Mouse (Mus musculus) heart, embryonic 11.5 days (tissue): ENCODE results near the gene Ptger4. TPM values are rescaled to one million over a fixed set of nuclear protein-coding genes. Genes with fewer than 3 reads are reported as not detected.

Source experiments
- ATAC-seq: fragments of 200-750 bp; cut with Nextera tagmentation; replicated peaks from 2 replicates; pipeline ENCODE4 v1.8.0; 2017; ENCODE audit warnings: moderate library complexity; ENCODE audit not compliant: insufficient number of reproducible peaks, low FRiP score, low TSS enrichment
- H3K27ac ChIP-seq: fragments of 300-500 bp; sonication (generic); 2 replicates; pipeline ENCODE4 v1.5.1; 2014; ENCODE audit warnings: mild to moderate bottlenecking, low read depth, low read length
- H3K27me3 ChIP-seq: fragments of 300-500 bp; sonication (generic); 2 replicates; pipeline ENCODE4 v1.6.1; 2014; ENCODE audit warnings: mild to moderate bottlenecking, low read length, mixed read lengths; ENCODE audit not compliant: control insufficient read depth, insufficient read depth
- H3K36me3 ChIP-seq: fragments of 300-500 bp; sonication (generic); 2 replicates; pipeline ENCODE4 v1.6.1; 2014; ENCODE audit warnings: mild to moderate bottlenecking, low read length, moderate library complexity, mixed read lengths; ENCODE audit not compliant: control insufficient read depth, insufficient read depth
- H3K4me1 ChIP-seq: fragments of 300-500 bp; sonication (generic); 2 replicates; pipeline ENCODE4 v1.6.1; 2014; ENCODE audit warnings: low read length; ENCODE audit not compliant: control insufficient read depth, insufficient read depth
- H3K4me2 ChIP-seq: fragments of 300-500 bp; sonication (generic); 2 replicates; pipeline ENCODE4 v1.6.1; 2014; ENCODE audit warnings: mild to moderate bottlenecking, moderate library complexity
- H3K4me3 ChIP-seq: fragments of 300-500 bp; sonication (generic); 2 replicates; pipeline ENCODE4 v1.5.1; 2014; ENCODE audit warnings: low read depth, low read length
- H3K9ac ChIP-seq: fragments of 300-500 bp; sonication (generic); 2 replicates; pipeline ENCODE4 v1.6.1; 2014; ENCODE audit warnings: mild to moderate bottlenecking, low read depth, low read length, moderate library complexity
- H3K9me3 ChIP-seq: fragments of 300-500 bp; sonication (generic); replicated peaks from 2 replicates; pipeline ENCODE4 v1.6.1; 2016; ENCODE audit warnings: low read length; ENCODE audit not compliant: control insufficient read depth
- WGBS: fragments of 180-500 bp; shearing (Covaris S2); extraction: QIAGEN DNeasy Blood & Tissue Kit; methylation state at CpG from one replicate; pipeline ENCODE4 v1.1.7; 2014; ENCODE audit not compliant: insufficient replicate concordance; 5-methylcytosine and 5-hydroxymethylcytosine counted together
- polyA plus RNA-seq: library from polyadenylated mRNA; unstranded; fragments of >200 nt; fragmentation: Nextera tagmentation; extraction: Ambion mirVana; gene quantifications from 2 replicates; pipeline ENCODE4 v1.2.1, GENCODE M21; 2014

Ptger4 gene
- polyA plus RNA-seq, 1 experiment from 2014 or later: 1.6 TPM

DNA sequence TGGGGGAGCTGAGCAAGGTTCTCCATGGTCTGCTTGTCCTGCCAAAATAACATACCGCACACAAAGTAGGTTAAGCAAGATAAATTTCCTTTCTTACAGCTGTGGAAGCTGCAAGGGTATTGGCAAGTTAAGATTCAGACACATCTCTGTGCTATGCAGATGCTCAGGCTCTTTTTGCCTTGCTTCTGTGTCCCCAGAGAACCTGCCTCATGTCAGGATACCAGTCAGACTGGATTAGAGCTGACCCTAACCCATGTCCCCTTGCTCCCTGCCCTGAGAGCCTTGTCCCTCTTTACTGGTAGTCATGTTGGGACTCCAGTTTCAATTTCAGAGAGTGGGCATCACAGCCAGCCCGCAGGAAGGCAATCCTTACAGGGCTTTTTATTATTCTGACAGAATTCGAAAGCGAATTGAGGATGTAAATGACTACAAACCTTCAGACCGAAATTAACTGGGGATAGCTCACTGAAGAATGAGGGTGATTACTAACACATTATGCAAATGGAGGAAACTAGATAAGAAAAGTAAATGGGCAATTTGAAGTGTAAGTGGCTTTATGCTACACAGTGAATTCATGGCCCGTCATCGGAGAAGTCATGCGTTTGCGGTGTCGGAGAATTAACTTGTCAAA, 19.0 kb upstream of the Ptger4 start:
- Histone ChIP-seq H3K27ac (no peak overlapping the region), H3K4me1 (no peaks in the 10 kb centered on the region), H3K9me3 (no peaks in the 10 kb centered on the region), H3K27me3 (no peaks in the 10 kb centered on the region), H3K4me3 (no peak overlapping the region), H3K4me2 (no peak overlapping the region), H3K36me3 (no peaks in the 10 kb centered on the region), H3K9ac (no peak overlapping the region)
- ATAC-seq: no peak
- 83% methylated on average over 10 of the region's 10 CpGs for WGBS

DNA sequence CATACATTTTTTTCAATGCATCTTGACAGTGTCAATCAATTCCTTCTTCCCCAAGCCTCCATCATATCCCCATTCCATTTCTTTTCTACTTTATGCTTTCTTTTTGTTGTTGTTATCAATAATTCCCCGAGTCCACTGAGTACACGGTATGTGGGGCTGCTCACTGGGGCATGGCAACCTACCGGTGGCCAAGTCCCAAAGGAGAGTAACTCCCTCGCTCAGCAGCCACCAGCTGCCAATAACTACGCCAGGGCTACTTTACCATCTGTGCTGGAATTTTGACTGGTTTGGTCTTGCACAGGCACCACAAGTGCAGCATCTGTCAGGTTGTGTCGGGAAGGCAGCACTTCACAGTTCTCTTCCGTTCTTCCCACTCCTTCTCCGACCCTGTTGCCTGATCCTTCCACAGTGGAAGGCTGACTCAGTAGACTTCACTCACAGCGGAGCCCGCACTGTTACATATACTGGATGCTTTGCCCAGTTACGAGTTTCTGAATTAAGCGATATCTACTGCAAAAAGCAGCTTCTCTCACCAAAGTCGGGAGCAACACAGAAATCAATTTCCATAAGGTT, 18.2 kb upstream of the Ptger4 start:
- Histone ChIP-seq H3K4me1 (no peaks in the 10 kb centered on the region), H3K36me3 (no peaks in the 10 kb centered on the region), H3K9me3 (no peaks in the 10 kb centered on the region), H3K27me3 (no peaks in the 10 kb centered on the region), H3K4me2 (no peak overlapping the region), H3K9ac (no peak overlapping the region), H3K4me3 (no peak overlapping the region), H3K27ac (no peak overlapping the region)
- ATAC-seq: no peak
- 79% methylated on average over 13 of the region's 13 CpGs for whole genome bisulfite sequencing

DNA sequence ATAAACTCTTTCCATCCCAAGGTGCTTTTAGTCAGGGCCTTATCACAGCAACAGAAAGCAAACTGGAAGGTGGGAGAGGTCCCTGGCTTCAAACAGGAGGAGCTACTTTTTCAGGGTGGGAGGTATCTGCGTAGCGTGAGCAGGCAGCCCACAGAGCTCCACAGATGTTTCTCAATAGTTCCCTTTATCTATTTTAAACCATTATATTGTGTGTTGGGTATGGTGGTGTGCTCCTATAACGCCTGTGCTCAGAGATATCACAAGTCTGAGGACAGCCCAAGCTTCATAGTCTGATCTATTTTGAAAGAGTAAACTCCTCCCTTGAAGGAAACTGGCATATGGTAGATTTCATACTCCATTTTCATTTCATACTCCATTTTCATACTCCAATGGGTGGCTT, 17.0 kb upstream of the Ptger4 start:
- ATAC-seq: no peak
- H3K4me1 ChIP-seq: no peaks in the 10 kb centered on the region
- H3K36me3 ChIP-seq: no peaks in the 10 kb centered on the region
- no peak overlapping the region for H3K4me3 ChIP-seq
- no peak overlapping the region for H3K27ac ChIP-seq
- no peaks in the 10 kb centered on the region for H3K27me3 ChIP-seq
- no peak overlapping the region for H3K9ac ChIP-seq
- 73% methylated on average over 3 of the region's 3 CpGs for WGBS
- H3K9me3 ChIP-seq: no peaks in the 10 kb centered on the region
- H3K4me2 ChIP-seq: no peak overlapping the region

DNA sequence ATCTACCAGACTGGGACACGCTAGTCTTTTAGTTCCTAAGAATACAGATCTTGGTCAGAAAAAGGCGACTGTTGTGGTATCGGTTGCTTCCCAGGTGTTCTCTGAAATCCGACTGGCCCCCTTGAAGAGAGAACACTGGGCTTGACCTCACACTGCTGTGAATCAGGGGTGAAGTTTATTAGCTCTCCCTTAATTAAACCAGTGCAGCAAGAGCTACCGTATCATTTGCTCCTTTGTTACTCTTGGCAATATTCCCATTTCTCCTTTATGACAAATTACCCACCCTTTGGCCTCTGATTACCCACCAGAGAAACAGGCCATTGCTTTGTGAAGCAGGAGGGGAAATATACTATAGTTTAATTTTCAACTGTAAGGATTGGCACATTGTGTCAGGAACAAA, 16.2 kb upstream of the Ptger4 start:
- 64% methylated on average over 5 of the region's 5 CpGs for WGBS
- no peak overlapping the region for H3K4me2 ChIP-seq
- H3K27me3 ChIP-seq: no peaks in the 10 kb centered on the region
- no peaks in the 10 kb centered on the region for H3K36me3 ChIP-seq
- no peak overlapping the region for H3K9ac ChIP-seq
- H3K27ac ChIP-seq: no peak overlapping the region
- no peak for ATAC-seq
- H3K4me3 ChIP-seq: no peak overlapping the region
- H3K9me3 ChIP-seq: no peaks in the 10 kb centered on the region
- no peaks in the 10 kb centered on the region for H3K4me1 ChIP-seq

DNA sequence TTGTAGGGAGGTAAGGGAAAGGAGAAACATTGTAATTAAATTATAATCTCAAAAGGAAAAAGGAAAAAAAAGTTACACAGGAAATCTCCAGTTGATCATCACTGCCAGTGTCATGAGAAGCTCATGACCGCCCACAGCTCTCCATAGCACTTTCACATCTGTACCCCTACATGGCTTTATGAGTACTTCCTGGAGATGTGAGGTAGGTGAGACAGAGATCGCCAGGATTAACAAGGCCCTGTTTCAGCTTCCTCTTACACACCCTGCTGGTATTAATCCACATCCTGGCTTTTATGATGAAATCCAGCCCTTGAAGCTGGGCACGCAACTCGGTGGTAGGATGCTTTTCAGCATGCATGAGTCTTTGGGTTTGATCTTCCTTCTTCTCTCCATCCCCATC, 6.2 kb upstream of the Ptger4 start:
- H3K27ac ChIP-seq: no peak overlapping the region
- no peaks in the 10 kb centered on the region for H3K9me3 ChIP-seq
- H3K4me1 ChIP-seq: no peaks in the 10 kb centered on the region
- 83% methylated on average over 4 of the region's 4 CpGs for WGBS
- ATAC-seq: no peak
- H3K36me3 ChIP-seq: no peaks in the 10 kb centered on the region
- no peak overlapping the region for H3K4me2 ChIP-seq
- H3K9ac ChIP-seq: no peak overlapping the region
- no peak overlapping the region for H3K4me3 ChIP-seq
- H3K27me3 ChIP-seq: peaks cover 5% of the 10 kb centered on the region

DNA sequence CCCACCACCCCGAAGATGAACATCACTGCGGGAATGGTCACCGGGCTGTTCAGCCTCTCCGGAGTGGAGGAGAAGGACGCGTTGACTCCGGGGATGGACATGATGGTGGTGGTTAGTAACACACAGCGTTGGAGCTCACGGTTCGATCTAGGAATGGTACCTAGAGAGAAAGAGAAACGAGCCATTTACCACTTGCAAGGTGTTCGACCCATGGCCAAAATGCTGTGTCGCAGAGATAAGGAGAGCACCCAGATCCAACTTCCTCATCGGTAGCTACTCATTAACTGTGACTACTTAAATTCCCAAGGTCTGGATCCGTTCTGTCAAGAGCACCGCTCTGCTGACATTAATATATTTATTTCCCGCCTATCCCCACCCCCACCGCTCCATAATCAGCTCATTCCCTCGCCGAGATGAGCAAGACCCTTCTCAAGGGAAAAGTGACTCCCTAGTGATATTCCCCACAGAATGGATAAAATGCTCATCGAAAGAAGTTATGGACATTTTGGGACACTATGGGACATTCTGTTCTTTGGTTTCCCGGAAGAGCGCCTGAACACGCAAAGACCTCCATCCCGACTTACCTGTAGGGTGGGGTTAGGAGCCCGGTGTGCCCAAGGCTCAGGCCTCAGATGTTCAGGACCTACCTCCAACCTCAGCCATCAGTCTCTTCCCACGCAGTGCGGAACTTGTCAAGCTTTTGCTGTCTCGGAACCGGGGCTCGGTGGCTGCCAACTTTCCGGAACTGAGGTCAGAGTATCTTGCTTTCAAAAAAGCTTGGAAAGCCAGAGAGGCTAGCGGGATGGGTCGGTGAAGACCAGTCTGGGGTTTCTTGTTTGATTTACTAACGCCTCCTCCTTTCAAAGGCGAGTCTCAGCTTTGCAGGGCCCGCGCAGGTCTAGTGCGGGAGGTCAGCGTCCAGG, 690 bp downstream of the Ptger4 start:
- Histone ChIP-seq H3K9me3 (no peaks in the 10 kb centered on the region), H3K4me3 (peak overlapping the region; percentile 58), H3K4me2 (peak overlapping the region; percentile 99), H3K9ac (no peak overlapping the region), H3K4me1 (peaks cover 8% of the 10 kb centered on the region; the same call in 1 of the 2 replicates), H3K27ac (no peak overlapping the region), H3K36me3 (no peaks in the 10 kb centered on the region), H3K27me3 (peaks cover 35% of the 10 kb centered on the region)
- ATAC-seq: no peak; the same call in 1 of the 2 replicates
- WGBS: 6% methylated on average over 40 of the region's 40 CpGs

DNA sequence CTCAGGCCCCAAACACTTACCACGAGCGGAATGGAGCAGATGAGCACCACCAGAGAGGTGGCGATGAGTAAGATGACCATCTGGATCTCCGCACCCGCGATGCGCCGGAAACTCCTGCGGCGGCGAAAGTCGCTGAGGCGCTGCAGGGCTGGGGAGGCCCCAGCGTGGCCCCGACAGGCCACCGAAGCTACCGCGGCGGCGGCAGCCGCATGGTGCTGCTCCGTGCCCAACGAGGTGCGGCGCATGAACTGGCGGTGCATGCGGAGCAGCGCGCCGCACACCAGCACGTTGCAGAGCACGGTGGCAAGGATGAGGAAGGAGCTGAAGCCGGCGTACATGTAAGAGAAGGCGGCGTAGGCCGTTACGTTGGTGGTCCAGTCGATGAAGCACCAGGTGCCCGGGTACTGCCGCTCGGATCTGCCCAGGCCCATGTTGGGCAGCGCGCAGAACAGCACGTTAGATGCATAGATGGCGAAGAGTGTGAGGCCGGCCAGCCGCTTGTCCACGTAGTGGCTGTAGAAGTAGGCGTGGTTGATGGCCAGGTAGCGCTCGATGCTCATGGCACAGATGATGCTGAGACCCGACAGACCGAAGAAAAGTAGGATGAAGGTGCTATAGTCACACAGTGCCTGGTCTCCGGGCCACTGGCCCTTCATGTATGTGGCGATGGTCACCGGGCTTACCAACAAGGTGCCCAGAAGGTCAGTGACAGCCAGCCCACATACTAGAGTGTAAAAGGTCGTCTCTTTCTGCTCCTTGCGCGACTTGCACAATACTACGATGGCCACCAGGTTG, 1.5 kb downstream of the Ptger4 start:
- Histone ChIP-seq H3K36me3 (no peaks in the 10 kb centered on the region), H3K9me3 (no peaks in the 10 kb centered on the region), H3K27me3 (peaks cover 35% of the 10 kb centered on the region), H3K4me2 (peak overlapping the region; percentile 99), H3K27ac (no peak overlapping the region), H3K9ac (peak overlapping the region; percentile 50), H3K4me1 (peaks cover 8% of the 10 kb centered on the region; the same call in 1 of the 2 replicates), H3K4me3 (peak overlapping the region; percentile 58)
- no peak for ATAC-seq
- 2% methylated on average over 61 of the region's 61 CpGs for WGBS
